Mouse (Mus musculus) heart, embryonic 15.5 days (tissue): ENCODE results near the gene Tenm3. TPM values are rescaled to one million over a fixed set of nuclear protein-coding genes. Genes with fewer than 3 reads are reported as not detected.
A peak's percentile ranks its signal among the peaks of the same experiment; 100 is the strongest.

Experiments used
- ATAC-seq: fragments of 200-750 bp; cut with Nextera tagmentation; replicated peaks from 2 replicates; pipeline ENCODE4 v1.8.0; 2017; ENCODE audit warnings: low read depth, moderate TSS enrichment; ENCODE audit not compliant: insufficient number of reproducible peaks, insufficient read depth, low FRiP score
- H3K27ac ChIP-seq: fragments of 300-500 bp; sonication (generic); 2 replicates; pipeline ENCODE4 v1.5.1; 2015; ENCODE audit warnings: mild to moderate bottlenecking, inconsistent platforms
- H3K27me3 ChIP-seq: fragments of 300-500 bp; sonication (generic); 2 replicates; pipeline ENCODE4 v1.6.1; 2015; ENCODE audit warnings: inconsistent platforms
- H3K36me3 ChIP-seq: fragments of 300-500 bp; sonication (generic); 2 replicates; pipeline ENCODE4 v1.6.1; 2015; ENCODE audit warnings: mild to moderate bottlenecking, inconsistent platforms
- H3K4me1 ChIP-seq: fragments of 300-500 bp; sonication (generic); replicated peaks from 2 replicates; pipeline ENCODE4 v1.6.1; 2015; ENCODE audit warnings: inconsistent platforms
- H3K4me2 ChIP-seq: fragments of 300-500 bp; sonication (generic); 2 replicates; pipeline ENCODE4 v1.6.1; 2015; ENCODE audit warnings: inconsistent platforms, mild to moderate bottlenecking, moderate library complexity
- H3K4me3 ChIP-seq: fragments of 300-500 bp; sonication (generic); 2 replicates; pipeline ENCODE4 v1.5.1; 2015; ENCODE audit warnings: mild to moderate bottlenecking, inconsistent platforms
- H3K9ac ChIP-seq: fragments of 300-500 bp; sonication (generic); 2 replicates; pipeline ENCODE4 v1.6.1; 2015; ENCODE audit warnings: mild to moderate bottlenecking, inconsistent platforms
- H3K9me3 ChIP-seq: fragments of 300-500 bp; sonication (generic); replicated peaks from 2 replicates; pipeline ENCODE4 v1.6.1; 2016; ENCODE audit warnings: inconsistent platforms
- WGBS: fragments of 180-500 bp; shearing (Covaris S2); methylation state at CpG from one replicate; pipeline ENCODE4 v1.1.7; 2015; ENCODE audit warnings: mixed read lengths; 5-methylcytosine and 5-hydroxymethylcytosine counted together
- polyA plus RNA-seq: library from polyadenylated mRNA; unstranded; fragments of >200 nt; fragmentation: Nextera tagmentation; extraction: Ambion mirVana; gene quantifications from 2 replicates; pipeline ENCODE4 v1.2.1, GENCODE M21; 2015

Tenm3 gene
- polyA plus RNA-seq, 1 experiment from 2014 or later = 5.0 TPM

- no peak overlapping the region for H3K27ac ChIP-seq
- H3K9me3 ChIP-seq = no peaks in the 10 kb centered on the region
- no peak overlapping the region for H3K4me3 ChIP-seq
- no peak for ATAC-seq
- H3K9ac ChIP-seq = no peak overlapping the region
- 83% methylated on average over 10 of the region's 10 CpGs for WGBS
- no peak overlapping the region for H3K4me2 ChIP-seq
- H3K4me1 ChIP-seq = no peaks in the 10 kb centered on the region
- no peaks in the 10 kb centered on the region for H3K27me3 ChIP-seq
- H3K36me3 ChIP-seq = no peaks in the 10 kb centered on the region
Observed at GRCm38 (mm10) chr8:48704885-48705515, 138.8 kb downstream of the Tenm3 start.

- no peaks in the 10 kb centered on the region for H3K4me1 ChIP-seq
- no peaks in the 10 kb centered on the region for H3K36me3 ChIP-seq
- H3K4me3 ChIP-seq = no peak overlapping the region
- H3K27ac ChIP-seq = no peak overlapping the region
- H3K4me2 ChIP-seq = no peak overlapping the region
- 67% methylated on average over 6 of the region's 6 CpGs for WGBS
- ATAC-seq = no peak
- H3K9ac ChIP-seq = no peak overlapping the region
- no peaks in the 10 kb centered on the region for H3K27me3 ChIP-seq
- H3K9me3 ChIP-seq = no peaks in the 10 kb centered on the region
Observed at GRCm38 (mm10) chr8:48704485-48704884, 139.3 kb downstream of the Tenm3 start.

- 0 out of 2 replicates have a peak overlapping the region, but pooled peaks have one; percentile 14 for H3K4me2 ChIP-seq
- 57% methylated on average over 10 of the region's 10 CpGs for whole genome bisulfite sequencing
- H3K27ac ChIP-seq = peak overlapping the region; percentile 59
- H3K36me3 ChIP-seq = no peaks in the 10 kb centered on the region
- no peak overlapping the region for H3K9ac ChIP-seq
- ATAC-seq = peak; percentile 75; the same call in 1 of the 2 replicates
- H3K4me3 ChIP-seq = no peak overlapping the region
- H3K4me1 ChIP-seq = peaks cover 19% of the 10 kb centered on the region
- no peaks in the 10 kb centered on the region for H3K27me3 ChIP-seq
- H3K9me3 ChIP-seq = no peaks in the 10 kb centered on the region
Observed at GRCm38 (mm10) chr8:48690665-48691395, 152.9 kb downstream of the Tenm3 start.

- no peaks in the 10 kb centered on the region for H3K36me3 ChIP-seq
- H3K4me1 ChIP-seq = peaks cover 19% of the 10 kb centered on the region
- no peak overlapping the region for H3K4me2 ChIP-seq
- no peak overlapping the region for H3K9ac ChIP-seq
- no peak overlapping the region for H3K4me3 ChIP-seq
- H3K27ac ChIP-seq = no peak overlapping the region
- H3K9me3 ChIP-seq = no peaks in the 10 kb centered on the region
- H3K27me3 ChIP-seq = no peaks in the 10 kb centered on the region
- no peak for ATAC-seq
- 62% methylated on average over 4 of the region's 4 CpGs for WGBS
Observed at GRCm38 (mm10) chr8:48688706-48689105, 155.0 kb downstream of the Tenm3 start.

GRCm38 (mm10) chr8:48688188-48688587 lies 155.6 kb downstream of the Tenm3 start:
- Histone ChIP-seq H3K36me3 (no peaks in the 10 kb centered on the region), H3K9ac (no peak overlapping the region), H3K27ac (no peak overlapping the region), H3K9me3 (no peaks in the 10 kb centered on the region), H3K4me3 (no peak overlapping the region), H3K4me2 (no peak overlapping the region), H3K27me3 (no peaks in the 10 kb centered on the region), H3K4me1 (peaks cover 19% of the 10 kb centered on the region)
- WGBS = 36% methylated on average over 9 of the region's 9 CpGs
- ATAC-seq = no peak

GRCm38 (mm10) chr8:48673476-48673875 lies 170.3 kb downstream of the Tenm3 start:
- Histone ChIP-seq H3K9ac (no peak overlapping the region), H3K9me3 (no peaks in the 10 kb centered on the region), H3K36me3 (no peaks in the 10 kb centered on the region), H3K4me2 (no peak overlapping the region), H3K27ac (no peak overlapping the region), H3K27me3 (no peaks in the 10 kb centered on the region), H3K4me3 (no peak overlapping the region), H3K4me1 (no peaks in the 10 kb centered on the region)
- no peak for ATAC-seq
- WGBS = 53% methylated on average over 2 of the region's 2 CpGs

GRCm38 (mm10) chr8:48672471-48672870 lies 171.3 kb downstream of the Tenm3 start:
- WGBS = 80% methylated on average over 11 of the region's 11 CpGs
- no peaks in the 10 kb centered on the region for H3K27me3 ChIP-seq
- no peak for ATAC-seq

GRCm38 (mm10) chr8:48671318-48671717 lies 172.4 kb downstream of the Tenm3 start:
- Histone ChIP-seq H3K9me3 (no peaks in the 10 kb centered on the region), H3K9ac (no peak overlapping the region), H3K4me3 (no peak overlapping the region), H3K36me3 (no peaks in the 10 kb centered on the region), H3K4me1 (no peaks in the 10 kb centered on the region), H3K27ac (no peak overlapping the region), H3K27me3 (no peaks in the 10 kb centered on the region), H3K4me2 (no peak overlapping the region)
- WGBS = 69% methylated on average over 4 of the region's 4 CpGs
- no peak for ATAC-seq

More at GRCm38 (mm10) chr8:48672471-48672870, 171.3 kb downstream of the Tenm3 start:
- no peak overlapping the region for H3K4me2 ChIP-seq
- no peaks in the 10 kb centered on the region for H3K4me1 ChIP-seq
- H3K9ac ChIP-seq = no peak overlapping the region
- no peaks in the 10 kb centered on the region for H3K36me3 ChIP-seq
- H3K27ac ChIP-seq = no peak overlapping the region
- H3K4me3 ChIP-seq = no peak overlapping the region
- no peaks in the 10 kb centered on the region for H3K9me3 ChIP-seq

GRCm38 (mm10) chr8:48670895-48671294 lies 172.9 kb downstream of the Tenm3 start:
- Histone ChIP-seq H3K9me3 (no peaks in the 10 kb centered on the region), H3K36me3 (no peaks in the 10 kb centered on the region), H3K4me2 (no peak overlapping the region), H3K27ac (no peak overlapping the region), H3K4me3 (no peak overlapping the region), H3K9ac (no peak overlapping the region), H3K27me3 (no peaks in the 10 kb centered on the region), H3K4me1 (no peaks in the 10 kb centered on the region)
- no peak for ATAC-seq
- 30% methylated on average over 3 of the region's 3 CpGs for WGBS

- ATAC-seq = no peak
- 53% methylated on average over 1 of the region's 1 CpGs for WGBS
- no peaks in the 10 kb centered on the region for H3K9me3 ChIP-seq
Observed at GRCm38 (mm10) chr8:48670387-48670786, 173.4 kb downstream of the Tenm3 start.

GRCm38 (mm10) chr8:48665193-48665592 lies 178.6 kb downstream of the Tenm3 start:
- Histone ChIP-seq H3K27me3 (no peaks in the 10 kb centered on the region), H3K4me3 (no peak overlapping the region), H3K36me3 (no peaks in the 10 kb centered on the region), H3K9me3 (no peaks in the 10 kb centered on the region), H3K4me1 (no peaks in the 10 kb centered on the region), H3K4me2 (no peak overlapping the region), H3K27ac (no peak overlapping the region), H3K9ac (no peak overlapping the region)
- ATAC-seq = no peak
- 91% methylated on average over 3 of the region's 3 CpGs for WGBS

More at GRCm38 (mm10) chr8:48670387-48670786, 173.4 kb downstream of the Tenm3 start:
- H3K4me2 ChIP-seq = no peak overlapping the region
- H3K9ac ChIP-seq = no peak overlapping the region
- no peak overlapping the region for H3K27ac ChIP-seq
- no peaks in the 10 kb centered on the region for H3K4me1 ChIP-seq
- H3K4me3 ChIP-seq = no peak overlapping the region
- H3K27me3 ChIP-seq = no peaks in the 10 kb centered on the region
- H3K36me3 ChIP-seq = no peaks in the 10 kb centered on the region

- no peaks in the 10 kb centered on the region for H3K4me1 ChIP-seq
- no peak overlapping the region for H3K27ac ChIP-seq
- H3K9me3 ChIP-seq = no peaks in the 10 kb centered on the region
- H3K4me3 ChIP-seq = no peak overlapping the region
- no peak for ATAC-seq
- H3K27me3 ChIP-seq = no peaks in the 10 kb centered on the region
- H3K4me2 ChIP-seq = no peak overlapping the region
- no peak overlapping the region for H3K9ac ChIP-seq
- H3K36me3 ChIP-seq = no peaks in the 10 kb centered on the region
- WGBS = 84% methylated on average over 1 of the region's 1 CpGs
Observed at GRCm38 (mm10) chr8:48659226-48659625, 184.5 kb downstream of the Tenm3 start.
